Mouse (Mus musculus) hindbrain, embryonic 12.5 days (tissue): Measurements from ENCODE around the gene Rere. TPM values are rescaled to one million over a fixed set of nuclear protein-coding genes. Genes with fewer than 3 reads are reported as not detected.

ENCODE experiments used
- ATAC-seq: fragments of 200-750 bp; cut with Nextera tagmentation; 2 replicates; pipeline ENCODE4 v1.8.0; 2017; ENCODE audit warnings: moderate TSS enrichment; ENCODE audit not compliant: low FRiP score
- H3K27ac ChIP-seq: fragments of 300-500 bp; sonication (generic); 2 replicates; pipeline ENCODE4 v1.5.1; 2016; ENCODE audit warnings: mild to moderate bottlenecking
- H3K27me3 ChIP-seq: fragments of 300-500 bp; sonication (generic); 2 replicates; pipeline ENCODE4 v1.6.1; 2016; ENCODE audit warnings: mild to moderate bottlenecking
- H3K36me3 ChIP-seq: fragments of 300-500 bp; sonication (generic); 2 replicates; pipeline ENCODE4 v1.6.1; 2016; ENCODE audit warnings: mild to moderate bottlenecking
- H3K4me1 ChIP-seq: fragments of 300-500 bp; sonication (generic); 2 replicates; pipeline ENCODE4 v1.6.1; 2016
- H3K4me2 ChIP-seq: fragments of 300-500 bp; sonication (generic); replicated peaks from 2 replicates; pipeline ENCODE4 v1.6.1; 2016; ENCODE audit warnings: mild to moderate bottlenecking
- H3K4me3 ChIP-seq: fragments of 300-500 bp; sonication (generic); 2 replicates; pipeline ENCODE4 v1.5.1; 2016; ENCODE audit warnings: mild to moderate bottlenecking
- H3K9ac ChIP-seq: fragments of 300-500 bp; sonication (generic); 2 replicates; pipeline ENCODE4 v1.6.1; 2016; ENCODE audit warnings: mild to moderate bottlenecking, moderate library complexity
- H3K9me3 ChIP-seq: fragments of 300-500 bp; sonication (generic); replicated peaks from 2 replicates; pipeline ENCODE4 v1.6.1; 2016; ENCODE audit warnings: mild to moderate bottlenecking
- WGBS: fragments of 180-500 bp; shearing (Covaris S2); methylation state at CpG from one replicate; pipeline ENCODE4 v1.1.7; 2016; 5-methylcytosine and 5-hydroxymethylcytosine counted together
- polyA plus RNA-seq: library from polyadenylated mRNA; unstranded; fragments of >200 nt; fragmentation: Nextera tagmentation; extraction: Ambion mirVana; gene quantifications from 2 replicates; pipeline ENCODE4 v1.2.1, GENCODE M21; 2016

Gene Rere
- polyA plus RNA-seq, 1 experiment from 2014 or later = 60.5 TPM

- WGBS = 92% methylated on average over 5 of the region's 5 CpGs
- H3K36me3 ChIP-seq = no peaks in the 10 kb centered on the region
- H3K27ac ChIP-seq = no peak overlapping the region
- no peaks in the 10 kb centered on the region for H3K27me3 ChIP-seq
- H3K4me3 ChIP-seq = no peak overlapping the region
- no peaks in the 10 kb centered on the region for H3K9me3 ChIP-seq
- H3K9ac ChIP-seq = no peak overlapping the region
- no peak for ATAC-seq
- no peak overlapping the region for H3K4me2 ChIP-seq
- peaks cover 18% of the 10 kb centered on the region for H3K4me1 ChIP-seq
Measured at GRCm38 (mm10) chr4:150355801-150356200, 74.4 kb downstream of the Rere start.

GRCm38 (mm10) chr4:150361986-150362691 lies 80.7 kb downstream of the Rere start:
- H3K4me2 ChIP-seq = no peak overlapping the region
- no peaks in the 10 kb centered on the region for H3K9me3 ChIP-seq
- 16% methylated on average over 8 of the region's 8 CpGs for WGBS
- H3K27ac ChIP-seq = peak overlapping the region; percentile 52; the same call in 1 of the 2 replicates
- H3K36me3 ChIP-seq = no peaks in the 10 kb centered on the region
- peaks cover 16% of the 10 kb centered on the region for H3K4me1 ChIP-seq
- no peak for ATAC-seq
- no peak overlapping the region for H3K9ac ChIP-seq
- H3K27me3 ChIP-seq = no peaks in the 10 kb centered on the region
- no peak overlapping the region for H3K4me3 ChIP-seq

- Histone ChIP-seq H3K4me3 (no peak overlapping the region), H3K36me3 (no peaks in the 10 kb centered on the region), H3K4me2 (no peak overlapping the region), H3K9me3 (no peaks in the 10 kb centered on the region), H3K27me3 (no peaks in the 10 kb centered on the region), H3K9ac (no peak overlapping the region), H3K4me1 (peaks cover 16% of the 10 kb centered on the region), H3K27ac (no peak overlapping the region)
- ATAC-seq = no peak
- WGBS = 31% methylated on average over 5 of the region's 5 CpGs
Measured at GRCm38 (mm10) chr4:150362858-150363257, 81.4 kb downstream of the Rere start.

GRCm38 (mm10) chr4:150364786-150365185 lies 83.3 kb downstream of the Rere start:
- ATAC-seq = no peak
- WGBS = 94% methylated on average over 2 of the region's 2 CpGs
- no peaks in the 10 kb centered on the region for H3K27me3 ChIP-seq
- no peak overlapping the region for H3K4me2 ChIP-seq
- no peaks in the 10 kb centered on the region for H3K36me3 ChIP-seq
- no peak overlapping the region for H3K27ac ChIP-seq
- no peak overlapping the region for H3K9ac ChIP-seq
- H3K4me3 ChIP-seq = no peak overlapping the region
- H3K4me1 ChIP-seq = peaks cover 28% of the 10 kb centered on the region
- no peaks in the 10 kb centered on the region for H3K9me3 ChIP-seq

GRCm38 (mm10) chr4:150366510-150367208 lies 85.2 kb downstream of the Rere start:
- peaks cover 39% of the 10 kb centered on the region for H3K4me1 ChIP-seq
- 70% methylated on average over 6 of the region's 6 CpGs for WGBS

GRCm38 (mm10) chr4:150371580-150372380 lies 90.3 kb downstream of the Rere start:
- peaks cover 70% of the 10 kb centered on the region for H3K4me1 ChIP-seq

More at GRCm38 (mm10) chr4:150366510-150367208, 85.2 kb downstream of the Rere start:
- H3K27me3 ChIP-seq = no peaks in the 10 kb centered on the region
- no peak for ATAC-seq
- no peaks in the 10 kb centered on the region for H3K9me3 ChIP-seq
- H3K27ac ChIP-seq = no peak overlapping the region
- H3K4me2 ChIP-seq = no peak overlapping the region
- no peak overlapping the region for H3K4me3 ChIP-seq
- H3K36me3 ChIP-seq = no peaks in the 10 kb centered on the region
- no peak overlapping the region for H3K9ac ChIP-seq

GRCm38 (mm10) chr4:150372631-150373041 lies 91.2 kb downstream of the Rere start:
- H3K9me3 ChIP-seq = no peaks in the 10 kb centered on the region
- peak overlapping the region; percentile 96 for H3K27ac ChIP-seq
- peaks cover 70% of the 10 kb centered on the region for H3K4me1 ChIP-seq
- H3K27me3 ChIP-seq = no peaks in the 10 kb centered on the region
- no peak for ATAC-seq
- peak overlapping the region; percentile 80 for H3K9ac ChIP-seq
- 1% methylated on average over 3 of the region's 3 CpGs for WGBS
- no peaks in the 10 kb centered on the region for H3K36me3 ChIP-seq
- H3K4me2 ChIP-seq = peak overlapping the region; percentile 80
- H3K4me3 ChIP-seq = peak overlapping the region; percentile 49

More at GRCm38 (mm10) chr4:150371580-150372380, 90.3 kb downstream of the Rere start:
- Histone ChIP-seq H3K9me3 (no peaks in the 10 kb centered on the region), H3K4me3 (peak overlapping the region; percentile 49), H3K9ac (peak overlapping the region; percentile 80), H3K27me3 (no peaks in the 10 kb centered on the region), H3K4me2 (peak overlapping the region; percentile 80), H3K36me3 (no peaks in the 10 kb centered on the region), H3K27ac (peak overlapping the region; percentile 96)
- under 1% methylated on average over 58 of the region's 58 CpGs for WGBS
- peak; percentile 88 for ATAC-seq

GRCm38 (mm10) chr4:150373111-150374109 lies 92.0 kb downstream of the Rere start:
- peak; percentile 53 for ATAC-seq
- H3K4me2 ChIP-seq = peak overlapping the region; percentile 80
- 4% methylated on average over 15 of the region's 15 CpGs for WGBS
- peak overlapping the region; percentile 49 for H3K4me3 ChIP-seq
- no peaks in the 10 kb centered on the region for H3K27me3 ChIP-seq
- H3K27ac ChIP-seq = peak overlapping the region; percentile 96
- H3K4me1 ChIP-seq = peaks cover 68% of the 10 kb centered on the region
- no peaks in the 10 kb centered on the region for H3K9me3 ChIP-seq
- peak overlapping the region; percentile 33 for H3K9ac ChIP-seq
- H3K36me3 ChIP-seq = no peaks in the 10 kb centered on the region

- no peaks in the 10 kb centered on the region for H3K27me3 ChIP-seq
- H3K4me2 ChIP-seq = peak overlapping the region; percentile 80
- H3K9me3 ChIP-seq = no peaks in the 10 kb centered on the region
- H3K9ac ChIP-seq = peak overlapping the region; percentile 46
- ATAC-seq = no peak
- H3K4me3 ChIP-seq = peak overlapping the region; percentile 8; the same call in 1 of the 2 replicates
- no peaks in the 10 kb centered on the region for H3K36me3 ChIP-seq
- H3K27ac ChIP-seq = peak overlapping the region; percentile 96
- 38% methylated on average over 9 of the region's 9 CpGs for WGBS
- H3K4me1 ChIP-seq = peaks cover 63% of the 10 kb centered on the region
Measured at GRCm38 (mm10) chr4:150374651-150375447, 93.4 kb downstream of the Rere start.

- Histone ChIP-seq H3K9ac (no peak overlapping the region), H3K27ac (peak overlapping the region; percentile 96; the same call in 1 of the 2 replicates), H3K36me3 (no peaks in the 10 kb centered on the region), H3K4me1 (peaks cover 62% of the 10 kb centered on the region), H3K4me3 (no peak overlapping the region), H3K9me3 (no peaks in the 10 kb centered on the region), H3K27me3 (no peaks in the 10 kb centered on the region), H3K4me2 (peak overlapping the region; percentile 80; the same call in 1 of the 2 replicates)
- 89% methylated on average over 1 of the region's 1 CpGs for WGBS
- ATAC-seq = no peak
Measured at GRCm38 (mm10) chr4:150375448-150375935, 94.0 kb downstream of the Rere start.
